Mouse (Mus musculus) brain, embryonic 14.5 days (tissue): ENCODE results near the gene Psmb11.

Source experiments
- CTCF ChIP-seq: fragments of 200-500 bp; IDR thresholded peaks from 2 replicates; pipeline ENCODE4 v1.5.1; 2012; ENCODE audit warnings: inconsistent platforms, mild to moderate bottlenecking, moderate library complexity, borderline replicate concordance; ENCODE audit not compliant: insufficient read depth, insufficient read length; ENCODE audit errors: extremely low read depth
- POLR2A ChIP-seq: fragments of 200-500 bp; IDR thresholded peaks from 2 replicates; pipeline ENCODE4 v1.6.1; 2012; ENCODE audit warnings: mild to moderate bottlenecking, inconsistent platforms, borderline replicate concordance; ENCODE audit not compliant: poor library complexity, insufficient read depth, insufficient read length, severe bottlenecking; ENCODE audit errors: extremely low read depth

GRCm38 (mm10) chr14:54621133-54621532 is at the start of gene Psmb11:
- no peak for TF ChIP-seq POLR2A
- TF ChIP-seq CTCF = no peak
